Mouse (Mus musculus): ENCODE results near the gene Tmem169.

DNA sequence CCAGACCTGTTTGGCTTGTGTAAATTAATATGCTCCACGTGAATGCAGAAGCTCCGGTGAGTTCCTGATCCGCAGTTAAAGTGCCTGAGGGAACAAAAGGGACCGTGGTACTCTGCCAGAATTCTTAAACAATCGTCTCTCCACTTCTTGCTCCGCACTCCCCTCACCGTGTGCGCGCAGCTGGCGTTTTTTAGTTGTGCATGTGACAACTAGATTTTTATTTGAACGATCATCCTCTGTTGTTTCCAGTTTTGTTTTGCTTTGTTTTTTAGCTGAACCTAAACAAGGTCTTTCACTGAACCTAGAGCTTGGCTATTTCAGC is 28.4 kb upstream of the Tmem169 start:
- no peak for TF ChIP-seq POLR2A (IDR thresholded peaks at IDR 0.05; ENCODE audit: insufficient read length, low read depth)
- TF ChIP-seq USF1 (IDR thresholded peaks at IDR 0.05; ENCODE audit: low read depth), result no peak
- no peak for TF ChIP-seq POLR2AphosphoS2 (IDR thresholded peaks at IDR 0.05; ENCODE audit: insufficient read length, low read depth)
- TF ChIP-seq MAX (IDR thresholded peaks at IDR 0.05; ENCODE audit: low read depth), result no peak
- no peak for TF ChIP-seq MYOG (IDR thresholded peaks at IDR 0.05; ENCODE audit: control insufficient read depth in 1 of 3, insufficient read depth in 1 of 3, insufficient read length in 2 of 3, low read depth in 2 of 3)
- no peak for TF ChIP-seq E2F4 (IDR thresholded peaks at IDR 0.05; ENCODE audit: insufficient read depth)
- TF ChIP-seq REST (IDR thresholded peaks at IDR 0.05; ENCODE audit: insufficient read depth, insufficient read length), result no peak
- no peak for TF ChIP-seq SRF (IDR thresholded peaks at IDR 0.05; ENCODE audit: control insufficient read depth, insufficient read length, low read depth)
- no peak for TF ChIP-seq CEBPB (IDR thresholded peaks at IDR 0.05; ENCODE audit: insufficient read depth, poor library complexity, severe bottlenecking)
- no peak for TF ChIP-seq TCF3 (IDR thresholded peaks at IDR 0.05; ENCODE audit: insufficient read length, low read depth)
- no peak for TF ChIP-seq TCF12 (IDR thresholded peaks at IDR 0.05; ENCODE audit: insufficient read depth, poor library complexity, severe bottlenecking)
- no peak for TF ChIP-seq MYOD1 (IDR thresholded peaks at IDR 0.05; ENCODE audit: control insufficient read depth in 1 of 3, insufficient read length in 2 of 3, low read depth in 2 of 3)

Data from myocyte (in vitro differentiated cells).